Mouse (Mus musculus) brain, embryonic 14.5 days (tissue): ENCODE measurements at regions not wholly inside any gene's neighbourhood (a gene's known extent, or its start where the extent isn't known, plus 50 kb on each side); places are given as distances from the start of the nearest gene placed in this dataset.

ENCODE experiments used
- CTCF ChIP-seq: fragments of 200-500 bp; IDR thresholded peaks from 2 replicates; pipeline ENCODE4 v1.5.1; 2012; ENCODE audit warnings: inconsistent platforms, mild to moderate bottlenecking, moderate library complexity, borderline replicate concordance; ENCODE audit not compliant: insufficient read depth, insufficient read length; ENCODE audit errors: extremely low read depth
- POLR2A ChIP-seq: fragments of 200-500 bp; IDR thresholded peaks from 2 replicates; pipeline ENCODE4 v1.6.1; 2012; ENCODE audit warnings: mild to moderate bottlenecking, inconsistent platforms, borderline replicate concordance; ENCODE audit not compliant: poor library complexity, insufficient read depth, insufficient read length, severe bottlenecking; ENCODE audit errors: extremely low read depth

DNA sequence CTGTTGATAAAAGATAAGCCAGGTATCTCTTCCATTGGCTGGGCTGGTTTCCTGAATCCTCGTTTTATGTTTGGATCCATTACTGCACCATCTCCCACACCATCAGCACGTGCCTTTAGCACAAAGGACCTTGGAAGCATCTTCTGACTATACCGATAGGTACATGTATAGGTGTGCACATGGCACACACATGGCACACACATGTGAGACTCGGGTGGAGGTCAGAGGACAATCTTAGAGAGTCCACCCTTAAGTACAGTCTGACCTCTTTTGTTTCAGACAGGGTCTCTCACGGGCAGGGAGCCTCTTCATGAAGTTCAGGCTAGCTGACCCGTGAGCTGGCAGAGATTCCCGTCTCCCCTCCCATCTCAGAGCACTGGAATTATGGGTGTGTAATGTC, 142.3 kb upstream of the Zfp618 start:
- no peak for TF ChIP-seq CTCF
- TF ChIP-seq POLR2A: no peak
